Mouse (Mus musculus) ES-E14 (cell line): Measurements from ENCODE around the gene Prkcz. TPM values are rescaled to one million over a fixed set of nuclear protein-coding genes. Genes with fewer than 3 reads are reported as not detected.

Experiments
- DNase-seq: peaks from one replicate; pipeline ENCODE4 v3.0.0-alpha.2; 2013; ENCODE audit warnings: low read depth, low spot score
- H3K27ac ChIP-seq: 2 replicates; pipeline ENCODE4 v1.5.1; 2012; ENCODE audit warnings: low read depth, mild to moderate bottlenecking, low read length, moderate library complexity, mixed read lengths; ENCODE audit not compliant: poor library complexity, insufficient read depth, severe bottlenecking
- H3K36me3 ChIP-seq: 2 replicates; pipeline ENCODE4 v1.6.1; 2012; ENCODE audit warnings: mild to moderate bottlenecking, low read length, moderate library complexity, mixed read lengths; ENCODE audit not compliant: control insufficient read depth, poor library complexity, insufficient read depth, severe bottlenecking
- H3K4me1 ChIP-seq, 2 experiments: fragments of 150-350 bp in 1 of 2; sonication (generic) in 1 of 2; 2 replicates each; pipeline ENCODE4 v1.6.1; 2012; ENCODE audit warnings: low read length in 2 of 2, mild to moderate bottlenecking in 1 of 2, mixed read lengths in 1 of 2; ENCODE audit not compliant: control insufficient read depth in 2 of 2, insufficient read depth in 2 of 2, poor library complexity in 1 of 2
- H3K4me3 ChIP-seq, 2 experiments: fragments of 150-350 bp in 1 of 2; sonication (generic) in 1 of 2; 2 replicates each; pipeline ENCODE4 v1.5.1; 2012; ENCODE audit warnings: low read length in 2 of 2, low read depth in 1 of 2, mild to moderate bottlenecking in 1 of 2, mixed read lengths in 1 of 2; ENCODE audit not compliant: insufficient read depth in 1 of 2, poor library complexity in 1 of 2, severe bottlenecking in 1 of 2
- H3K9ac ChIP-seq: 2 replicates; pipeline ENCODE4 v1.6.1; 2012; ENCODE audit warnings: low read depth, mild to moderate bottlenecking, low read length, mixed read lengths; ENCODE audit not compliant: poor library complexity, insufficient read depth, severe bottlenecking
- H3K9me3 ChIP-seq: fragments of 150-350 bp; sonication (generic); 2 replicates; pipeline ENCODE4 v1.6.1; 2012; ENCODE audit warnings: low read depth, mild to moderate bottlenecking, low read length; ENCODE audit not compliant: control insufficient read depth, insufficient read depth
- CHD2 ChIP-seq: IDR thresholded peaks from 2 replicates; pipeline ENCODE4 v1.6.1; 2014; ENCODE audit warnings: mild to moderate bottlenecking, low read depth, low read length, inconsistent platforms
- HCFC1 ChIP-seq: IDR thresholded peaks from 2 replicates; pipeline ENCODE4 v1.6.1; 2012; ENCODE audit warnings: low read length, inconsistent platforms, borderline replicate concordance; ENCODE audit not compliant: insufficient read depth
- MAFK ChIP-seq: IDR thresholded peaks from 2 replicates; pipeline ENCODE4 v1.6.1; 2014; ENCODE audit warnings: mild to moderate bottlenecking, low read depth, low read length, inconsistent platforms; ENCODE audit not compliant: insufficient read depth
- ZC3H11A ChIP-seq: IDR thresholded peaks from 2 replicates; pipeline ENCODE4 v1.6.1; 2012; ENCODE audit warnings: low read depth, mild to moderate bottlenecking, inconsistent platforms, low read length, borderline replicate concordance
- ZNF384 ChIP-seq: IDR thresholded peaks from 2 replicates; pipeline ENCODE4 v1.6.1; 2012; ENCODE audit warnings: low read depth, low read length, inconsistent platforms
- in situ Hi-C, 2 experiments: fragments of 600-800 bp; cut with MboI; formaldehyde crosslinking; loops; one replicate each; pipeline ENCODE4 v1.15.1; 2025; ENCODE audit warnings: low sequenced_read_pairs in 2 of 2, inconsistent platforms in 1 of 2; ENCODE audit not compliant: unreplicated experiment in 2 of 2
- total RNA-seq: library from RNA; depleted of rRNA; stranded (reverse); fragments of 300-350 nt; gene quantifications from 2 replicates; pipeline ENCODE4 v1.2.3, GENCODE M21; 2012

Prkcz gene
- total RNA-seq, 1 experiment, result 17.0 TPM

DNA sequence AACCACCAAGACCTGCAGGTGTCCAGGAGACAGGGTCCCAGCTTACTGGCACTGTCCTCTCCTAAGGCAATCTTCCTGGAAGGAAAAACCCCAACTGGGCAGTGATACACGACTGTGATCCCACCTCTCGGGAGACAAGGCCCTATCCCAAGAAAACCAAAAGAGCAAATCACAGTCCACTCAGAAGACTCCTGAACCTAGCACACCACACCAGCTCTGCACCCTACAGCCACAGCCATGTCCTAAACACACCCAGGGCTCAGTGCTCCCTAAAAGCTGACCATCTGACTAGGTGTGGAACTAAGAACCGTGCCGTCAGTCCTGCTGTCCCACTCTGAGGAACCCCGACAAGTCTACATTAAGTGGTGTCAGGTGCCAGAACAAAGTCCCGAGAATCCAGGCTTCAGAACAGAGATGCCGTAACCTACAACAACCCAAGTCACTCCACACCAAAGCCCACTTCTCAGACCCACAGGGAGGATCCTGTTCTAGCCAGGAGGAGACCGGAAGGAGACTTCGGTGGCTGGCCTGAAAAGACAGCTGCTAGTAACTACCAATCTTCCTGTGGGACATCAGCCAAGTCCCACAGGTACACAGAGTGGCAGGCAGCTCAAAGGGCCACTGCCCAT lies 142.9 kb downstream of the Prkcz start:
- H3K27ac ChIP-seq, result no peak overlapping the region
- DNase-seq, result no peak
- TF ChIP-seq MAFK, result no peak
- TF ChIP-seq ZNF384, result no peak
- no peak for TF ChIP-seq CHD2
- no peak for TF ChIP-seq HCFC1
- no peak for TF ChIP-seq ZC3H11A
- H3K9me3 ChIP-seq, result no peaks in the 10 kb centered on the region
- in situ Hi-C loops, result no loop called here
- H3K36me3 ChIP-seq, result peaks cover 14% of the 10 kb centered on the region; the same call in 1 of the 2 replicates
- H3K9ac ChIP-seq, result no peak overlapping the region
- H3K4me3 ChIP-seq, result no peak overlapping the region; a peak in 1 of 4 replicates
- peaks cover 21 to 53% of the 10 kb centered on the region in 2 experiments for H3K4me1 ChIP-seq

DNA sequence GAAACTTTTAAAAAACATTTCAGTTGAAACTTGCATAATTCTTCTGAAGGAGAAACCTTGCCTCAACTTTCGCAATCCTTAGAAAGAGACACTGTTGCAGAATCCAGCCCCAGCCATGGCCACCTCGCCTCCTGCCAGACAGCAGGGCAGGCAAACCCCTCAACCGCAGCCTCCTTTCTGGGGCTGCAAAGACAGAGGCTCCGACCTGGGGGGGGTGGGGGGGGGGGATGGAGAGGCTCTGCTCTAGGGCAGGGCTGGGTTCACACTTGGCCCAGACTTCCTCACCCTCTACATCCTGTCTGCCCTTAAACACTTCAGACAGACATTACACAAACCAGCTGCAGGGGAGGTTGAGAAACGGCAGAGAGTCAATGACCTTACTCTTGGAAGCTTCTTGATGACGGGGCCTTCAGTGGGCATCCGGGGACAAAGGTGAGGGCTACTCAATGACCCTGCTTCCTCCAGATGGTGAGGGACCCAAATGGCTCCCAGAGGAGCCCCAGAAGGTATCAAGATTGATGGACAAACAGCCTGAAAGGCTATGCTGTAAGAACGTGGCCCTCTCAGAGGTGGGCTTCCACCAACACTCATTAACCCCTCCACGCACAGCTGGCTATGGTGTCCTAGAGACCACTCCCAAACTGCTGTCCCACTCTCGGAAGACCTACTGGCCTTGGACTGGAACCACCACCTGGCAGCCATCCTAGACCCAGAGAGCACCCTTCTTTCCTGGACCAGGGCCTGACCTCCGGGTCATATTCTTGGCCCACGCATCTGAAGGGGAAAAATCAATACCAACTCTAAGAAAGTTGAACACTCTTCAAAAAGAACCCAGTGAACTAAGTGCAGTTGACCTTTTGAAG lies 143.7 kb downstream of the Prkcz start:
- no peak for DNase-seq
- no peaks in the 10 kb centered on the region for H3K9me3 ChIP-seq
- H3K4me3 ChIP-seq, result no peak overlapping the region
- no peak overlapping the region for H3K27ac ChIP-seq
- peaks cover 21 to 55% of the 10 kb centered on the region in 2 experiments for H3K4me1 ChIP-seq
- TF ChIP-seq ZC3H11A (no peak), MAFK (no peak), HCFC1 (no peak), CHD2 (no peak), ZNF384 (no peak)
- in situ Hi-C loops, result no loop called here
- H3K9ac ChIP-seq, result no peak overlapping the region
- H3K36me3 ChIP-seq, result peaks cover 14% of the 10 kb centered on the region; the same call in 1 of the 2 replicates

DNA sequence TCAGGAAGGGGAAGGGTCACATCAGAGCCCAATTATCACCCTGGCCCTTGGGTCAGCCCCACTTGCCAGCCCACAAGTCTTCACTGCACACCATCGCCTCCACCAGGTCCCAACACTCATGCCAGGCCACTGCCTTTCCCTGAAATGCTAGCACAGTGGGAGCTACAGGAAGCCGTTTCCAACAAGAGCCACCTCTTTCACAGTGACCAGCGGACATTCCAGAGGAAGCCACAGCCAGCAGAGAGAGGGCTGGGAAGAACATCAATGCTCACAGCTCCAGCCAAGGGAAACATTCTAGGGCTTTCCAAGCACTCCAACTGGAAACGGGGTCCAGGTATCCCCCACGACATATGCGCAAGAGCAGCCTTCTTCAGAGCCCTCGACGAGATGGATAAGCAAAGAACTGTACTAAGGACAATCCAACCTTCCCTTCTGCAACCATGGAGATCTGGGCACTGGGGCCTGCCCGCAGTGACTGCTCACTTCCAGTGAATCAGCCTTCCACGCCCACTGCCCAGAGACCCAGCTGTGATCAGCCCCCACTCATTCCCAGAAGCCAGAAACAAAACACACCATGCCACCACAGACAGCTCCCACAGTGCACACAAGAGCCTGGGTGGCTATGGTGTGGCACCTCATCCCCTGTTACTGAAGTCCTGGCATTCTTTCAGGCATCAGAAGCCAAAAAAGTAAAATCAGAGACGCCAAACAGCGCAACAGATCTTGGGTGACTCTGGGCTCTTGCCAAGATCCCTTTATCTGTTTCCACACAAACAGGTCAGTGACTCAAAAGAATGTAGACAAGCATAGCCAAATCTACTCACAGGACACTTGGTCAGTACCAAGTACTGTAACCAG lies 145.2 kb downstream of the Prkcz start:
- H3K36me3 ChIP-seq, result peaks cover 16% of the 10 kb centered on the region; the same call in 1 of the 2 replicates
- H3K9me3 ChIP-seq, result no peaks in the 10 kb centered on the region
- no peak overlapping the region for H3K4me3 ChIP-seq
- H3K4me1 ChIP-seq, result peaks cover 21 to 59% of the 10 kb centered on the region in 2 experiments
- no peak for DNase-seq
- in situ Hi-C loops, result no loop called here
- H3K27ac ChIP-seq, result no peak overlapping the region
- no peak overlapping the region for H3K9ac ChIP-seq
- TF ChIP-seq HCFC1, result no peak
- no peak for TF ChIP-seq CHD2
- no peak for TF ChIP-seq MAFK
- no peak for TF ChIP-seq ZC3H11A
- TF ChIP-seq ZNF384, result no peak

DNA sequence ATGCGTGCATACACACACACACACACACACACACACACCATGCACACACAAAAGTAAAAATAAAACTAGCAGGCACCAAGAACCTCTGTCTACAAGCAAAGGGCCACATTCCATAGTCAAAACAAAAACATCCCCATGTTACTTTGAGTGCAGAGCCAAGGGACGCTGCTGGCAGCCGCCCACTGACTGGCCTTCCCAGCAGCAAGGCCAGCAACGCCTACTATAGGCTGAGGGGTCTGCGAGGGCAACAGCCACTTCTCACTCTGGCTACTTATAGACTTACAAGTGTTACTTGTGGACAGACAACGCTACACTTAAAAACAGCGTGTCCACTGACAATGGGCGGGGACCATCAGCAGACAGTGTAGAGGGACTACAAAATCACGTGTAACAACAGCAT lies 146.0 kb downstream of the Prkcz start:
- H3K4me3 ChIP-seq, result no peak overlapping the region
- H3K36me3 ChIP-seq, result peaks cover 21% of the 10 kb centered on the region; the same call in 1 of the 2 replicates
- H3K9me3 ChIP-seq, result no peaks in the 10 kb centered on the region
- no peak for DNase-seq
- no peak overlapping the region for H3K9ac ChIP-seq
- TF ChIP-seq CHD2 (no peak), ZC3H11A (no peak), ZNF384 (no peak), MAFK (no peak), HCFC1 (no peak)
- H3K27ac ChIP-seq, result no peak overlapping the region
- peaks cover 19 to 57% of the 10 kb centered on the region in 2 experiments for H3K4me1 ChIP-seq
- in situ Hi-C loops, result no loop called here
